Mouse (Mus musculus): ENCODE measurements around the gene Gm20747. TPM values are rescaled to one million over a fixed set of nuclear protein-coding genes. Genes with fewer than 3 reads are reported as not detected.
"Not testable (repeated sequence)": the region's sequence is repeated elsewhere in the genome, so short reads cannot be mapped to it uniquely, and the experiment has no call there.

The Gm20747 gene
- not detected for total RNA-seq (2021)
- long read RNA-seq, experiment 1: 0 reads
- long read RNA-seq, experiment 2: 0 reads

- DNase-seq: not testable (repeated sequence)
These were observed at the start of gene Gm20747 for GRCm38 (mm10) chrY:53418191-53418590. Gene Gm20747, minus strand, starts transcription at chrY:53418291.

All from gastrocnemius, postnatal 25 days (tissue).